Mouse (Mus musculus) cortical plate, adult 2 months (tissue): Measurements from ENCODE around the gene Mfsd4b3.

ENCODE experiments used
- CTCF ChIP-seq: fragments of 200-500 bp; IDR thresholded peaks from 2 replicates; pipeline ENCODE4 v1.5.1; 2011; ENCODE audit warnings: mild to moderate bottlenecking, control low read depth, low read length; ENCODE audit not compliant: insufficient read depth; ENCODE audit errors: extremely low read depth
- POLR2A ChIP-seq: fragments of 200-500 bp; IDR thresholded peaks from 2 replicates; pipeline ENCODE4 v1.6.1; 2011; ENCODE audit warnings: mild to moderate bottlenecking, low read length, control low read depth; ENCODE audit not compliant: insufficient read depth; ENCODE audit errors: extremely low read depth

DNA sequence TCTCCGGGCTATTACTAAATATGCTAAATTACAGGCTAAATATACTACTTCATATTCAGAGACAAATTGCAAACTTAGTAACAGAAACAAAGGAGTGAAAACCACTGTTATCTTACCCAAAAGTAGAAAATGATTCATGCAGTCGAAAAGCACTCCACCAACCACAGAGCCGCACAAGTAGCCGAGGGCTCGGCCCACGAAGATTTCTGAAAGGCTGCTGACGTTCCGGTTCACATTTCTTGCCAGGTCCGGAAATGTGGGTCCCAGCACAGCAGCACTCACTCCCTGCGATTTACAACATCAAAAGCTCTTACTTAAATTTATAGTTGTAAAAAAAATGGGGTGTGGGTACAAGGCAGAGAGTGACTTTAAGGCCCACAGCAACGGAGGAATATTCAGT is 15.0 kb upstream of the Mfsd4b3 start:
- TF ChIP-seq POLR2A (no peak), CTCF (no peak)
